25 mouse cellular contexts compared by ENCODE assay signal in genomic region chr10:7864184-7864583, GRCm38 (mm10). TPM values are rescaled to one million over a fixed set of nuclear protein-coding genes. Genes with fewer than 3 reads are reported as not detected.
A peak's percentile ranks its signal among the peaks of the same experiment; 100 is the strongest.
DNase-seq lines count a peak whose midpoint lies in the region; ATAC-seq and TF ChIP-seq lines count a peak whose summit lies in the region.
"Had no signal": no experiment of that assay in that cellular context is flagged by ENCODE, and none has a peak within 500 bp of the region (broad histone marks: within the 10 kb centered on the region; RNA-seq: fewer than 3 reads in every experiment).

No protein-coding gene starts in this region.

- TF ChIP-seq EP300 in lung, postnatal 0 days (IDR thresholded peaks at IDR 0.05), result no peak

- 69% methylated on average over 6 of the region's 6 CpGs for WGBS in embryonic facial prominence, embryonic 14.5 days
- 75% methylated on average over 6 of the region's 6 CpGs for WGBS in embryonic facial prominence, embryonic 10.5 days
- 78% methylated on average over 6 of the region's 6 CpGs for WGBS in intestine, embryonic 14.5 days
- 69% methylated on average over 6 of the region's 6 CpGs for WGBS in intestine, embryonic 15.5 days
- WGBS in lung, postnatal 0 days, result 63% methylated on average over 6 of the region's 6 CpGs
- 65% methylated on average over 6 of the region's 6 CpGs for WGBS in limb, embryonic 14.5 days

- peaks cover 25% of the 10 kb centered on the region for H3K27me3 ChIP-seq in embryonic facial prominence, embryonic 14.5 days (replicated peaks; ENCODE audit: control insufficient read depth, insufficient read depth, low read length)
- peaks cover 32% of the 10 kb centered on the region for H3K27me3 ChIP-seq in embryonic facial prominence, embryonic 10.5 days (replicated peaks; ENCODE audit: low read depth, poor library complexity, severe bottlenecking)
- H3K27me3 ChIP-seq in intestine, embryonic 14.5 days (replicated peaks; ENCODE audit: control insufficient read depth, insufficient read depth, low read length), result peaks cover 24% of the 10 kb centered on the region
- H3K27me3 ChIP-seq in intestine, embryonic 15.5 days (replicated peaks), result peaks cover 7% of the 10 kb centered on the region; the same call in 1 of the 2 replicates
- peaks cover 14% of the 10 kb centered on the region; the same call in 1 of the 2 replicates for H3K27me3 ChIP-seq in lung, postnatal 0 days (replicated peaks; ENCODE audit: insufficient read depth, low read length)
- H3K27me3 ChIP-seq in limb, embryonic 14.5 days (ENCODE audit: control insufficient read depth, insufficient read depth, low read length), result peaks cover 21% of the 10 kb centered on the region; the same call in 1 of the 2 replicates

- TF ChIP-seq CTCF in lung, postnatal 0 days (IDR thresholded peaks at IDR 0.05), result no peak

- H3K4me2 ChIP-seq in embryonic facial prominence, embryonic 14.5 days (ENCODE audit: low read depth, low read length), result no peak overlapping the region
- H3K4me2 ChIP-seq in intestine, embryonic 14.5 days (ENCODE audit: low read length), result no peak overlapping the region
- no peak overlapping the region for H3K4me2 ChIP-seq in intestine, embryonic 15.5 days (replicated peaks)
- H3K4me2 ChIP-seq in lung, postnatal 0 days (replicated peaks; ENCODE audit: low read depth, low read length), result no peak overlapping the region
- no peak overlapping the region for H3K4me2 ChIP-seq in limb, embryonic 14.5 days (replicated peaks; ENCODE audit: low read depth, low read length, severe bottlenecking)
- H3K4me2 ChIP-seq: heart, embryonic 13.5 days; hindbrain, embryonic 12.5 days; limb, embryonic 13.5 days; midbrain, embryonic 11.5 days; neural tube, embryonic 13.5 days had no signal

- H3K9me3 ChIP-seq in embryonic facial prominence, embryonic 14.5 days (ENCODE audit: control insufficient read depth, low read length), result no peaks in the 10 kb centered on the region
- peaks cover 5% of the 10 kb centered on the region; the same call in 1 of the 2 replicates for H3K9me3 ChIP-seq in embryonic facial prominence, embryonic 10.5 days
- H3K9me3 ChIP-seq in intestine, embryonic 14.5 days (ENCODE audit: control insufficient read depth, low read length), result no peaks in the 10 kb centered on the region
- H3K9me3 ChIP-seq in intestine, embryonic 15.5 days, result no peaks in the 10 kb centered on the region
- H3K9me3 ChIP-seq in lung, postnatal 0 days (ENCODE audit: low read length), result no peaks in the 10 kb centered on the region
- no peaks in the 10 kb centered on the region for H3K9me3 ChIP-seq in limb, embryonic 14.5 days (ENCODE audit: control insufficient read depth, low read length)
- H3K9me3 ChIP-seq: hindbrain, embryonic 12.5 days; limb, embryonic 13.5 days; neural tube, embryonic 13.5 days had no signal

- H3K9ac ChIP-seq in embryonic facial prominence, embryonic 14.5 days (ENCODE audit: low read depth, low read length), result no peak overlapping the region
- H3K9ac ChIP-seq in intestine, embryonic 14.5 days (ENCODE audit: low read length), result no peak overlapping the region
- H3K9ac ChIP-seq in intestine, embryonic 15.5 days, result no peak overlapping the region
- H3K9ac ChIP-seq in lung, postnatal 0 days (replicated peaks; ENCODE audit: low read depth), result no peak overlapping the region
- H3K9ac ChIP-seq in limb, embryonic 14.5 days (ENCODE audit: low read depth, low read length, severe bottlenecking), result no peak overlapping the region
- H3K9ac ChIP-seq: heart, embryonic 13.5 days; hindbrain, embryonic 12.5 days; limb, embryonic 13.5 days; neural tube, embryonic 13.5 days had no signal

- no peak overlapping the region for H3K4me3 ChIP-seq in embryonic facial prominence, embryonic 14.5 days (ENCODE audit: low read depth, low read length)
- H3K4me3 ChIP-seq in embryonic facial prominence, embryonic 10.5 days, result no peak overlapping the region
- H3K4me3 ChIP-seq in intestine, embryonic 14.5 days (ENCODE audit: low read depth, low read length), result no peak overlapping the region
- H3K4me3 ChIP-seq in intestine, embryonic 15.5 days (replicated peaks), result no peak overlapping the region
- H3K4me3 ChIP-seq in lung, postnatal 0 days (ENCODE audit: low read depth, low read length), result no peak overlapping the region
- H3K4me3 ChIP-seq in limb, embryonic 14.5 days (replicated peaks; ENCODE audit: low read length), result no peak overlapping the region
- H3K4me3 ChIP-seq: erythroblast, embryonic 14.5 days; heart, embryonic 13.5 days; hindbrain, embryonic 12.5 days; layer of hippocampus, adult 2 months; left cerebral cortex, adult 2 months; limb, embryonic 13.5 days; neural tube, embryonic 13.5 days had no signal

- 0 out of 2 replicates have a peak, but pooled peaks cover 7% of the 10 kb centered on the region for H3K4me1 ChIP-seq in embryonic facial prominence, embryonic 14.5 days (ENCODE audit: control insufficient read depth, insufficient read depth, low read length)
- H3K4me1 ChIP-seq in embryonic facial prominence, embryonic 10.5 days, result peaks cover 11% of the 10 kb centered on the region
- H3K4me1 ChIP-seq in intestine, embryonic 14.5 days (replicated peaks; ENCODE audit: control insufficient read depth, insufficient read depth, low read length), result peaks cover 5% of the 10 kb centered on the region; the same call in 1 of the 2 replicates
- peaks cover 7% of the 10 kb centered on the region for H3K4me1 ChIP-seq in intestine, embryonic 15.5 days (replicated peaks)
- no peaks in the 10 kb centered on the region for H3K4me1 ChIP-seq in lung, postnatal 0 days (ENCODE audit: insufficient read depth, low read depth, low read length)
- H3K4me1 ChIP-seq in limb, embryonic 14.5 days (ENCODE audit: control insufficient read depth, insufficient read depth, low read length), result peaks cover 13% of the 10 kb centered on the region; the same call in 1 of the 2 replicates

- no peak for TF ChIP-seq POLR2A in limb, embryonic 14.5 days (IDR thresholded peaks at IDR 0.05; ENCODE audit: borderline replicate concordance, extremely low read depth, insufficient read depth, insufficient read length)

- no peak overlapping the region for H3K27ac ChIP-seq in embryonic facial prominence, embryonic 14.5 days (replicated peaks; ENCODE audit: low read depth, low read length)
- no peak overlapping the region for H3K27ac ChIP-seq in embryonic facial prominence, embryonic 10.5 days (replicated peaks)
- no peak overlapping the region for H3K27ac ChIP-seq in intestine, embryonic 14.5 days (ENCODE audit: low read depth)
- no peak overlapping the region for H3K27ac ChIP-seq in intestine, embryonic 15.5 days
- no peak overlapping the region for H3K27ac ChIP-seq in lung, postnatal 0 days (ENCODE audit: low read length)
- no peak overlapping the region for H3K27ac ChIP-seq in limb, embryonic 14.5 days (replicated peaks; ENCODE audit: low read depth, low read length)
- H3K27ac ChIP-seq: heart, embryonic 13.5 days; hindbrain, embryonic 12.5 days; kidney, postnatal 0 days; layer of hippocampus, adult 2 months; left cerebral cortex, adult 2 months; limb, embryonic 13.5 days; macrophage; neural tube, embryonic 13.5 days had no signal

- no peaks in the 10 kb centered on the region for H3K36me3 ChIP-seq in embryonic facial prominence, embryonic 14.5 days (ENCODE audit: control insufficient read depth, insufficient read depth, low read length)
- no peaks in the 10 kb centered on the region for H3K36me3 ChIP-seq in embryonic facial prominence, embryonic 10.5 days (replicated peaks)
- no peaks in the 10 kb centered on the region for H3K36me3 ChIP-seq in intestine, embryonic 14.5 days (ENCODE audit: control insufficient read depth, insufficient read depth, low read length)
- H3K36me3 ChIP-seq in intestine, embryonic 15.5 days, result no peaks in the 10 kb centered on the region
- H3K36me3 ChIP-seq in lung, postnatal 0 days (ENCODE audit: insufficient read depth, low read length), result no peaks in the 10 kb centered on the region
- H3K36me3 ChIP-seq in limb, embryonic 14.5 days (ENCODE audit: control insufficient read depth, insufficient read depth, low read length), result no peaks in the 10 kb centered on the region
- H3K36me3 ChIP-seq: heart, embryonic 13.5 days; hindbrain, embryonic 12.5 days; limb, embryonic 13.5 days; neural tube, embryonic 13.5 days had no signal

- ATAC-seq in embryonic facial prominence, embryonic 14.5 days (ENCODE audit: low read depth), result 0 out of 2 replicates have a peak, but pooled peaks have one; percentile 9
- no peak for ATAC-seq in intestine, embryonic 14.5 days (replicated peaks; ENCODE audit: low FRiP score, low TSS enrichment, low read depth)
- no peak for ATAC-seq in intestine, embryonic 15.5 days
- ATAC-seq in lung, postnatal 0 days, result no peak
- no peak for ATAC-seq in limb, embryonic 14.5 days (ENCODE audit: low FRiP score, low read depth)
- ATAC-seq: forebrain, embryonic 16.5 days; intestine, embryonic 16.5 days; Patski had no signal

- DNase-seq in embryonic facial prominence, embryonic 14.5 days (ENCODE audit: low spot score), result no peak
- DNase-seq in embryonic facial prominence, embryonic 10.5 days (ENCODE audit: low spot score), result no peak
- DNase-seq in intestine, embryonic 14.5 days (ENCODE audit: low spot score), result peak; percentile 39
- peak; percentile 7 for DNase-seq in lung, postnatal 0 days (ENCODE audit: low spot score)
- no peak for DNase-seq in lung, postnatal 25 days (ENCODE audit: low spot score)
- peak; percentile 9 for DNase-seq in limb, embryonic 14.5 days (ENCODE audit: low spot score)
- DNase-seq in layer of hippocampus, adult 9-10 months (ENCODE audit: low spot score), result no peak
- DNase-seq: cerebellum, adult 11-12 months; cerebellum, postnatal 36 days; right cerebral cortex, postnatal 14 days; thymus, postnatal 25 days had no signal

RNA-seq across cellular contexts. Expression of gene Zc3h12d, which starts 31.9 kb away (rescaled TPM):
- polyA plus RNA-seq in embryonic facial prominence, embryonic 14.5 days (2014; fragmentation: Nextera tagmentation; extraction: Ambion mirVana), result 0.11 and 0.24 TPM in 2 replicates
- polyA plus RNA-seq in embryonic facial prominence, embryonic 10.5 days (2016; fragmentation: Nextera tagmentation; extraction: Ambion mirVana), result 0.09 and 0.12 TPM in 2 replicates
- 0.13 and 0.23 TPM in 2 replicates for polyA plus RNA-seq in intestine, embryonic 14.5 days (2014; fragmentation: Nextera tagmentation; extraction: Ambion mirVana)
- polyA plus RNA-seq in intestine, embryonic 15.5 days (2015; fragmentation: Nextera tagmentation; extraction: Ambion mirVana), result 0.49 and 0.53 TPM in 2 replicates
- 0.39 and 0.40 TPM in 2 replicates for polyA plus RNA-seq in lung, postnatal 0 days (2015; fragmentation: Nextera tagmentation; extraction: Ambion mirVana)
- 0.38 and 0.46 TPM in 2 replicates for polyA plus RNA-seq in limb, embryonic 14.5 days (2012; rRNA removed)
- polyA plus RNA-seq in limb, embryonic 14.5 days (2014; fragmentation: Nextera tagmentation; extraction: Ambion mirVana), result 0.17 and 0.19 TPM in 2 replicates
- polyA plus RNA-seq: erythroblast, embryonic 14.5 days; midbrain, embryonic 11.5 days; Patski had no signal

Comparison
In these comparisons a context has a peak if more than half of its experiments do, and no peak if none do; other contexts are left out.
1. DNase-seq: peak in intestine, embryonic 14.5 days (single experiment), lung, postnatal 0 days (single experiment) and limb, embryonic 14.5 days (single experiment); none in embryonic facial prominence, embryonic 14.5 days (single experiment), embryonic facial prominence, embryonic 10.5 days (single experiment), lung, postnatal 25 days (single experiment) and layer of hippocampus, adult 9-10 months (single experiment).